In the genomic region with DNA sequence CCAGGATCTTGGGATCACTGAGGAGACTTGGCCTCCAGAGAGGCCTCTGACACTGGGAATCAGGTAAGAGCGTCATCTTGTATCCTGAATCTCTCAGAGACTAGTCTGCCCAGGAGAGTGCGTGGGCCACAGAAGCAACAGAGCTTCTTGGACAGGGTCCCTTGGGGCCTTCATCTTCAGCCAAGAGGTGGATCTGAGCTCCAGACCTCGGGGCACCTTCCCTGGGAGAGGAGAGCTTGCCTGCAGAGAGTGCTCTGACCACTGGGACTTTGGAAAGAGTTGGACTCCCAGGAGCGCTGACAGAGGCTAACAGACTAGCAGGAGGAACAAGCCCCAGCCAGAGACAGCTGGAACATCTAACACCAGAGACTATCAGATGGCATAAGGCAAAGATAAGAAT, we compare ENCODE assay signal across 7 mouse cellular contexts.
DNase-seq lines count a peak whose midpoint lies in the region; ATAC-seq and TF ChIP-seq lines count a peak whose summit lies in the region.
"Not testable (repeated sequence)": the region's sequence is repeated elsewhere in the genome, so short reads cannot be mapped to it uniquely, and the experiment has no call there.

No protein-coding gene starts in this region.

- H3K4me2 ChIP-seq in lung, embryonic 14.5 days, result not testable (repeated sequence)

- H3K9ac ChIP-seq in lung, embryonic 14.5 days, result not testable (repeated sequence)

- 69% methylated on average over 4 of the region's 4 CpGs for WGBS in lung, embryonic 14.5 days

- H3K4me1 ChIP-seq in lung, embryonic 14.5 days (ENCODE audit: insufficient read depth), result not testable (repeated sequence)

- H3K27ac ChIP-seq in lung, embryonic 14.5 days (ENCODE audit: low read depth), result not testable (repeated sequence)

- H3K27me3 ChIP-seq in lung, embryonic 14.5 days (ENCODE audit: insufficient read depth, low read length), result not testable (repeated sequence)

- not testable (repeated sequence) for H3K4me3 ChIP-seq in lung, embryonic 14.5 days (ENCODE audit: low read depth, low read length)

- ATAC-seq in lung, embryonic 14.5 days (ENCODE audit: insufficient read depth), result not testable (repeated sequence)

- not testable (repeated sequence) for H3K36me3 ChIP-seq in lung, embryonic 14.5 days (ENCODE audit: insufficient read depth)

- TF ChIP-seq CTCF in lung, embryonic 14.5 days (IDR thresholded peaks at IDR 0.05; ENCODE audit: low read depth), result not testable (repeated sequence)

- DNase-seq in ZHBTc4 (ENCODE audit: low read depth, low spot score), result peak; percentile 1
- DNase-seq in cerebellum, postnatal 4 days (ENCODE audit: low spot score in 2 of 2), result peak; percentile 13 to 63
- DNase-seq in gastrocnemius, postnatal 25 days, result peak; percentile 43
- peak; percentile 39 for DNase-seq in kidney, postnatal 10 days
- peak; percentile 0 for DNase-seq in lung, embryonic 14.5 days
- peak; percentile 10 for DNase-seq in right cerebral cortex, postnatal 14 days
- peak; percentile 27 for DNase-seq in thymus, postnatal 14 days

- H3K9me3 ChIP-seq in lung, embryonic 14.5 days (ENCODE audit: low read depth, low read length), result not testable (repeated sequence)
